Mouse (Mus musculus) embryo, embryonic 10.5 days (tissue): ENCODE data around the gene Colec11.

ENCODE experiments used
- DNase-seq: peaks from one replicate; pipeline ENCODE4 v3.0.0-alpha.2; 2015; ENCODE audit warnings: low spot score

Gene Colec11

GRCm38 (mm10) chr12:28623195-28623594 is at the start of gene Colec11:
Gene Colec11 (minus strand): TSS chr12:28623377.
- DNase-seq: no peak

- DNase-seq: no peak
Observed at GRCm38 (mm10) chr12:28667287-28667686, 44.1 kb upstream of the Colec11 start.

- no peak for DNase-seq
Observed at GRCm38 (mm10) chr12:28666734-28667133, 43.6 kb upstream of the Colec11 start.

DNA sequence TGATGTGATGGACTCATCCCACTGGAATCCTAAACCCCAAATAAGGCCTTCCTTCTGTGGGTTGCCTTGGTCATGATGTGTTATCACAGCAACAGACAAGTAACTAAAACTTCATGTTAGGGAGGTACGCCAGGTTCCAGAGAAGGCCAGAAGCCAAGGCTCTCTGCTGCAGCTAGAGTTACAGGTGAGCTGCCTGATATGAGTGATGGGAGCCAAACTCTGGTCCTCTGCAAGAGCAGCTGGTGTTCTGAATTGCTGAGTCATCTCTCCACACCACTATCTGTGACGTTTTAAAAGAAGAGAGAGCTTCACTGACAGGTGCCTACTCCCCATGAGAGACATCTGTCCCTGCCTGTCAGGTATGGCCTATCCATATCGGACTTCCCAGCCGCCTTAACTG is 39.5 kb upstream of the Colec11 start:
- DNase-seq: no peak

- DNase-seq: peak; percentile 94
Observed at GRCm38 (mm10) chr12:28649141-28650110, 26.2 kb upstream of the Colec11 start, which contains the start of gene Rnaseh1. Gene Rnaseh1 (plus strand): TSS chr12:28649602.

DNA sequence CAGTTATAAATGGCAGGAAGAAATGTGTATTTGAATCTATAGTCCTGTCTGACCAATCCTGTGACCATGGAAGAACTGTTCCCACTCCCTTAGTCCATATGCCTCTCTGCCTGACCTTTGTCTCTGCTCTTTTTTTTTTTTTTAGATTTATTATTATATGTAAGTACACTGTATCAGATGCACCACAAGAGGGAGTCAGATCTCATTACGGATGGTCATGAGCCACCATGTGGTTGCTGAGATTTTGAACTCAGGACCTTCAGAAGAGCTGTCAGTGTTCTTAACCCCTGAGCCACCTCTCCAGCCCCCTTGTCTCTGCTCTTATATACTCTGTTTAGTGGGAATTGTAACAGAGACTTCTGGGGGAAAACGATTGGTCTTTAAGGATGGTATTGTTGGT is 15.6 kb upstream of the Colec11 start:
- no peak for DNase-seq

DNA sequence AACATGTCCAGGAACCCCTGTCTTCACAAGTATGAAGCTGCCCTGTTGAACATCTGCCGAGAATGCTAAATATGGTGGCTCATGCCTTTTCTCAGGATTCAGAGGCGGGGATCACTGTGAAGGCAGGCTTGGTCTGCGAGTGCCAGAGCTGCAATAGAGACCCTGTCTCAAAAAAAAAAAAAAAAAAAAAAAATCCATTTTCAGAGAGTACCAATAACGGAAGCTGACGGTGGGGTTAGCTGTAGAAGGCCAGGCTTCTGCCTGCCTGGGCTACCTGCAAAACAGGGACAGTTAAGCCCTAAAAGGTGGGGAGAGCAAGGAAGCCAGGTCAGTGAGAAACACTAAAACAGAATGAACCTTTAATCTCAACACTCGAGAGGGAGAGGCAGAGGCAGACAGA is 13.4 kb upstream of the Colec11 start:
- DNase-seq: no peak

GRCm38 (mm10) chr12:28635535-28636476 is 12.6 kb upstream of the Colec11 start, which contains the start of gene Rps7:
Gene Rps7 (minus strand): TSS chr12:28635953.
- DNase-seq: peak; percentile 97

DNA sequence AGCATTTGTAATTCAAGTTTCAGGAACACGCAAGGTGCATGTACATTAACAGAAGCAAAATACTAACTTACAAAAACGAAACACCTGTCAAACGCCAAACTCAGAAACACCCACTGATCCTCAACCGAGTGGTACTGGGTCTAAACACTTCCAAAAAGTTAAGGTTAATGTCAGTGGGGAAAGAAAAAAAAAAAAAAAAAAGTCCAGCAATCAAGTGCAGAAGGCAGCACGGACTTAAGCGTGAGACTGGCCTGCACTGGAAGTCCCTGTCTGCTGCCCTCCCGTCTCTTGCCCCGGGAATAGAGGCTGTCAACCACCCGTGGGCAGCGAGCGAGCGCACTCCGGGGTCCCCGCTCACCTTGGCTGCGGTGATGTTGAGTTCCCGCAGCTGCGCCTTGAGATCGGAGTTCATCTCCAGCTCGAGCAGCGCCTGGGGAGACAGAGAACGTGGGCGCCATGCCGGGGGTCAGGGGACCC is 11.9 kb upstream of the Colec11 start:
- DNase-seq: no peak

- DNase-seq: peak; percentile 10
Observed at GRCm38 (mm10) chr12:28628436-28628835, 5.3 kb upstream of the Colec11 start.

DNA sequence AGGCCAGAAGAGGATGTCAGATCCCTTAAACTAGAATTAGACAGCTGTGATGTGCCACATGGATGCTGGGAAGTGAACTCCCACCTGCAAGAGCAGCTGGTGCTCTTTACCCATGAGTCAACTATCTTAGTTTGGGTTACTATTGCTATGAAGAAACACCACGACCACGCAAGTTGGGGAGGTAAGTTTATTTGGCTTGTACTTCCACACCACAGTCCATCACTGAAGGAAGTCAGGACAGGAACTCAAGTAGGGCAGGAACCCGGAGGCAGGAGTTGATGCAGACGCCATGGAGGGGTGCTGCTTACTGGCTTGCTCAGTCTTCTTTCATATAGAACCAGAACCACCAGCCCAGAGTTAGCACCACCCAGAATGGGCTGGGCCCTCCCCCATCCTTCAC is 3.9 kb upstream of the Colec11 start:
- DNase-seq: no peak

DNA sequence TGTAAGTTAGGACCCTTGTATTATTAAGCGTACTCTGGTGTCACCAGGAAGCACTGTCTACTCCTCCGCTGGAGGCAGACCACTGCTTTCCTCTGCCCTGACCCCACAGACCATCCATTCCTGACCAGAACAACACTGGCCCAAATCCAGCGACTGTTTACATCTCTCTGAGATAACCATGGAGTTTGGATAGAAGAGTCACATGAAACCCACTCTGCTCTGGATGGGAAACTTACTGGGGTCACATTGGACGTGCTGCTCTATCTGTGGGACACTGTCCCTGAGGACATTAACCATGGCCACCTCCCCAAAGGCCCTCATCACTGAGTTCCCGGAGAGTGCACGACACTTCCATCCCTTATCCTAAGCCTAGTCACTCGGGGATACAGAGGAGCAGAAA is 2.2 kb upstream of the Colec11 start:
- DNase-seq: no peak

GRCm38 (mm10) chr12:28624251-28624650 is 1.1 kb upstream of the Colec11 start:
- no peak for DNase-seq

DNA sequence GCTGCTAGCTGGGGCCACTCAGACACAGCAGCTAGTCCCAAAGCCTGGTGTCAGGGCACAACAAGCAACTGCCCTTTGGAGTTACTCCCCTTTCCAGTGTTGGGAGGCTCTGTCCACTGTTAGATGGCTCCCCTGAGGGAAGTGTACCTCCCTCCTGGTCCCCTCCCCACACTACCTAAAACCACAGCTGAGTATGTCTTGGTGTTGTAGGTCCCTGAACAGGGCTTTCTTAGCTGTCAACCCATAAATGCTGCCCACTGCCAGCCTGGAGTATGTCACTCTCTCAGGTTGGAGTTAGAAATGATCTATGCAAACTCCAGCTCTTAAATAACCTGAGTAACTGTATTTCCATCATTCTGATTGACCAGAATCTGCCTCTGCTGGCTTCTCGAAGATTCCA is 536 bp downstream of the Colec11 start:
- no peak for DNase-seq

- DNase-seq: no peak
Observed at GRCm38 (mm10) chr12:28622167-28622532, 1.0 kb downstream of the Colec11 start.

DNA sequence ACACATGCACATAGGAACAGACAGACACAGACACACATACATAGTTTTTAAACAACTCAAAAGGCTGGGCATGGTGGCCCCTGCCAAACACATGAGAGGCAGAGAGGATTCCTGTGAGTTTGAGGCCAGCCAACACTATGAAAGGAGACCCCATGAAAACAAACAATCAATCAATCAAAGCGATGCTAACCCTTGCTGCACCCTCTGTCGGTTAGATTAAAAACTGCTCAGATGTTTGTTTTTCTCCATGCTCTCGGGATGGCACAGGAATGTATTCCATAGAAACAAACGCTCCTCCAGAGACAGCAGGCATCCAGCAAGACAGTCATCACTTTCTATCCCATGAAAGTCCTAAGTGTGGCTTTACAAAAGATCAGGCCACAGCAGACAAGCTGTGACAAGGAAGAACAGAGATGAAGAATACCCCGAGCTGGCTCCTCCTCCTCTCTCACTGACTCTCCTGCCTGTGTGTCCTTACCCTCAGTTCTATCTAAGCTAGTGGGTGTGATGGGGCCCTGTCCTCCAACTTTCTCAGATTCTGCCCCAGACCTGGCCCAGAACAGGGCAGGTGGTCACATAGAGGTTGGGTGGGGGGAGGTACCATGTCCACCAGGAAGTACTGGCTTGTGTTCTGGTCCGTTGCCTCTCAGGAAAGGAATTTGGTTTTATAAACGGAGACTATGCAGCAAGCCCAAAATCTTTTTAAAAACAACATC is 1.6 kb downstream of the Colec11 start:
- DNase-seq: peak; percentile 51

- DNase-seq: no peak
Observed at GRCm38 (mm10) chr12:28617297-28617696, 5.9 kb downstream of the Colec11 start.

GRCm38 (mm10) chr12:28614401-28614800 is 8.8 kb downstream of the Colec11 start:
- no peak for DNase-seq

GRCm38 (mm10) chr12:28612391-28612790 is 10.8 kb downstream of the Colec11 start:
- no peak for DNase-seq

- DNase-seq: no peak
Observed at GRCm38 (mm10) chr12:28607546-28608305, 15.5 kb downstream of the Colec11 start.

DNA sequence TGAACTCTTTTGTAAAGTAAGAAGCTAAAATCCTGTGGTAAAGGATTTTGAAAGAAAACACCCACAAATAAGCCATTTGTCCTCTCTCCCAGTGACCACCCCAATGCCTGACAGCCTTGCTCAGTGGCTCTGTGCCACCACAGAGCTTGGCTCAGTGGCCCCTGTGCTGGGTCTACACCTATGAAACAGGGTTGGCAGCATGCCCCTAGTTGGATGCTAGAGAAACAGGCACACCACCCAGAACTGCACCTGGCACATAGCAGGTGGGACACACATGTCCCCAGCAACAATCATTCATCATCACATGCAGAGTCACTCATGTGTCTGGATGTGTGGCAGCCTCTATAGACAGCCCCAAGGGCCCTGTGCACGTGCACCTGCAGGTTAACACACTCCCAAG is 19.7 kb downstream of the Colec11 start:
- DNase-seq: no peak
